Mouse (Mus musculus) frontal cortex, adult 2 months (tissue): ENCODE data around the gene Afap1. TPM values are rescaled to one million over a fixed set of nuclear protein-coding genes. Genes with fewer than 3 reads are reported as not detected.

ENCODE experiments used
- DNase-seq, 2 experiments: peaks; one replicate each; pipeline ENCODE4 v3.0.0; 2022; ENCODE audit warnings: low spot score in 1 of 2; ENCODE audit errors: extremely low spot score in 1 of 2
- polyA plus RNA-seq: library from polyadenylated mRNA; depleted of rRNA; stranded (reverse); fragments of >200 nt; gene quantifications from 2 replicates; pipeline ENCODE4 v1.2.3, GENCODE M21; 2012

Afap1 gene
- polyA plus RNA-seq, 1 experiment = 18.6 TPM

DNA sequence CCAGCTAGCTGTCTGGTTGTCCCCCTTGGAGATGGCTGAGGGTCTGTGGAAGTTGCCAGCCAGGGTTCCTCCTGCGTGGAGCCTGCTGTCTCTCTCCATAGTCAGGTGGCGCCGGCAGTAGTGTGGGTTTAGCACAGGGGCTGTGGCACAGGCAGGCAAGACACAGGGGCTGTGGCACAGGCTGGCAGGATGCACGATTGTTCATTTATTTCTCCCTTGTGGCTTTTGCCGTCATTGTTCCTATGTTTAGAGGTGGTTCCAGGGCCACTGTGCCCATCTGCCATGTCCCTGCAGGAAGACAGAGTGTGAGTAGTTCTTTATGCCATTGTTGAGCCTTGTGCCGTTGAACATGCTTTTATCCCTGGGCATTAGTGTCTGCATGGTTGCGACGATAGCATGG, 33.4 kb downstream of the Afap1 start:
- DNase-seq = no peak

DNA sequence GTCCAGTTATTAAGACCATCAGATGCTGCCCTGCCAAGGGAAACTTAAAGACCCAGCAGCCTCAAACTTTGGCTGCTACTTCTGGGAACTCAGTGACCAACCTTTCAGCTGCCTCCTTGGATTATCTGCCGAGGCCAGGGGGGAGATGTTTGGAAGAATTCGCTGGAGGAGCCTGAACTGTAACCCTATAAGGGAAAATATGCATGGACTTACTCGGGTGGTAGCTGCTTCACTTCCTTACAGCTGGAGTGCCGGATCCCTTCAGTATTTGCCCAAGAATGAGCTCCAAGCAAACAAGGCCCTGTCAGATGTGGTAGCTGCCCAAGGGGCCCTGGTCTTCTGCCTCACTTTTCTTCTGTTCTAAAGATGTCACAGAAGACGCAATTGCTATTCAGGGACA, 38.2 kb downstream of the Afap1 start:
- DNase-seq = no peak

DNA sequence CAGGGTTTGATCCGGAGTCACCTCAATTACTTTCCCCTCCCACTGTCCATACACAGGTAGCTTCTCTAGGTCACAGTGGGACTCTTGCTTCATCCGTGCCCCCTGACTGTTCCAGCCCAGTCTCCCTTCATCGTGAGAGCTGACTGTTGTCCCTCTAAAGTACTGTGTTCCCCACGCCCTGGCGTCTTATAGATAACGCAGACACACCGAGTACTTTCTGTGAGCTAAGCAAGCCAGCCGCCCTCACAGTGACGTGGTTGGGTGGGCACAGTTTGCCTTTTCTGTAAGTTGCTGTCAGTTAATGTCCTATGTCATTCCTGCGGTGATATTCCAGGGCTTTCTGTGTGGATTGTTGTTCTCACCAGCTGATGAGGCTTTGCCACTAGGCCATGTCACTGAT, 39.9 kb downstream of the Afap1 start:
- DNase-seq = no peak

GRCm38 (mm10) chr5:35935939-35936338, 42.8 kb downstream of the Afap1 start:
- DNase-seq = no peak

- DNase-seq = peak in 1 of 2 experiments; percentile 35
These were observed 45.4 kb downstream of the Afap1 start for GRCm38 (mm10) chr5:35938249-35939223.

DNA sequence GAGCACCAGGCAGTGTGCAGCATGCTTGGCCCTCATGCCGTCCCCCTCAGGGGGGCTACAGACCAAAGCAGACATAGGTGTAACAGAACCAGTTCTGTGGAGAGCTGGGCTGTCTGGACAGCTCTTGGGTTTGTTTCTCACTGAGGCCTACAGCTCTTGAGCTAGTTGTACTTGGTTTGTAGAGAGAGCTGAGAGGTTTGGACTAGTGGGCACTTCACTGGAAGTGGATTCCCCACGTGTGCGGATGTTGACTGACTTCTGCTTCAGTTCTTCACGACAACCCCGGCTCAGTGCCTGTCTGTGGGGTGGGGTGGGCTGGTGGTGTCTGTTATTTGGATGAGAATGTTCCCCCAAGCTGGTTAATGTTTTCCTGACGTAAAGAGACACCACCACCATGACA, 46.8 kb downstream of the Afap1 start:
- DNase-seq = no peak

GRCm38 (mm10) chr5:35943541-35943940, 50.4 kb downstream of the Afap1 start:
- no peak for DNase-seq

- DNase-seq = no peak
These were observed 53.7 kb downstream of the Afap1 start for GRCm38 (mm10) chr5:35946841-35947240.

- no peak for DNase-seq
These were observed 54.3 kb downstream of the Afap1 start for GRCm38 (mm10) chr5:35947427-35947826.

- DNase-seq = no peak
These were observed 55.3 kb downstream of the Afap1 start for GRCm38 (mm10) chr5:35948225-35948975.

- DNase-seq = no peak
These were observed 55.9 kb downstream of the Afap1 start for GRCm38 (mm10) chr5:35949061-35949460.

- DNase-seq = no peak
These were observed 57.4 kb downstream of the Afap1 start for GRCm38 (mm10) chr5:35950504-35950903.

DNA sequence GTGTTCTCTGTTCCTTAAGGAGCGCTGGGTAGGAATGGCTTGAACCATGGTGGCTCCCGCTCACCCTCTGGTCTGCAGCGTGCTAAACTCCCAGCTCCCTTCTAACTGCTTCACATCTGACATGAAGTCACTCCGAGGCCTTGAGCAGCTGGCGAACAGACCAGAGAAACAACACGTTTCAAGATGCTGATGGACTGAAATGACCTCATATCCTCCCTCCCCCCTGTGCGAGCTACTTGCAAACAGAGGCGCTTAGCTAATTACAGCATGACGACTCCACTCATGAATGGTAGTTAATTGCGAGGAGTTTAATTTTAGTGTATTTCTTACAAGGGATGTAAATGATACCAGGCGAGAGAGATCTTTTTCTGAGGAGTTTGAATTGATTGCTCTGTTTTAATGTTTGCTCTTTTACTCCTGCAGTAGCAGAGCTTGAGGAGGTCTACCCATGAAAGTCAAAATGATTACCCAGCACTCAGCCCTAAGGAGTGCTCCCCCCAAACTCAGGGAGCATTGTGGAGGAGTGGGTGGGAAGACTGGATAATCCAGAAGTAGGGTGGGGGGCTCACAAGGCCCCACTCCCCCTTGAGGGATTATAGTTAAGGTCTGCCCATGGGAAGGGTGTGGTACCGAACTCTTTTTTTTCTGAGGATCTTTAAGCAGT, 61.1 kb downstream of the Afap1 start:
- peak in 1 of 2 experiments; percentile 35 for DNase-seq

DNA sequence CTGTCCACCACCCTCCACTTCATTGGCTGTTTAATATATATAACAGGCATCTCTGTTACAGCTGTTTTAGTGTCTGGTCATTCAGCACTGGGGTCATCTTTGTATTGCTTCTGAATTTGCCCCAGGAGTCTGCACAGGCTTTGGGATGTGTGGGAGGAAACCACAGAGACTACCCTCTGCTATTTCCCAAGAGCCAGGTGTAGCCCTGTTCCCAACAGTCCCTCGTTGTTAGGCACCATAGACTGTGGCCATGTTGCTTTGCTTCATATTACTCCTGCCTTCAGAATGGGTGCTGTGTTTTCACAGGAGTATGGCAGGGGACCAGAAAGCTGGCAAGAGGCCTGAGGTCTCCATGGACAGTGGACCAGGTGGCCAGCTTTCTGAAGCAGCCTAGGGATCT, 63.1 kb downstream of the Afap1 start:
- no peak for DNase-seq

DNA sequence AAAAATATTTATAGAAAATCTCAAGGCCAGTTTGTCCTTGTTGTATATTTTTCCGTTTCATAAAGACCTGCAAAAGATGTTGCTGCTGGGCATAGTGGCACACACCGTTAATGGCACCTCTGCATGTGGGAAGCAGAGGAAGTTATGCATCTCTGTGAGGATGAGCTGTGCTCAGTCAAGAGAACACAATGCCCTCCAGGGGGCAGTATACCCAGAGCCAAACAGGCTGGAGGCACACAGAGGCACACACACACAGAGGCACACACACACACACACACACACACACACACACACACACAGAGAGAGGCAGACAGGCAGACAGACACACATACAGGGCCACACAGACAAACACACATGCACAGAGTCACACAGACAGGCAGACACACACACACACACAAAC, 65.6 kb downstream of the Afap1 start:
- no peak for DNase-seq

GRCm38 (mm10) chr5:35960168-35960567, 67.0 kb downstream of the Afap1 start:
- DNase-seq = no peak

GRCm38 (mm10) chr5:35961271-35961670, 68.2 kb downstream of the Afap1 start:
- DNase-seq = no peak

- no peak for DNase-seq
These were observed 70.5 kb downstream of the Afap1 start for GRCm38 (mm10) chr5:35963635-35964034.

DNA sequence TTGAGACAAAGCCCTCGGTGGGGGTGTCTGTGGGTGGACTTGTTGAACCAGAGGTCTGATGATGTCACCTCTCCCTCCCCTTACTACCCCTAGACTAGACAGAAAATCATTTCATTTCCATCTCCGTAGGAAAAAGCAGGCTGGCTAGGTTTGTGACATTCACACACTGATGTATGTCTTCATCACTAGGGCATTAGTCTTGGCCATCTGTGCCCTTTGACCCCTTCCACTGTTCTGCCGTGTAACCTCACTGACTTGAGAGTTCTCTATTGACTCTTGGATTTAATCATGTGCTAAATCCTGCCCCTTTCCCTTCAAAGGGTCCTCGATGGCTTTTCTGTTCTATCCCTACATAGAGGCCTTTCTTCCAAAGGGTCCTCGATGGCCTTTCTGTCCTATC, 71.9 kb downstream of the Afap1 start:
- no peak for DNase-seq

GRCm38 (mm10) chr5:35969857-35970256, 76.7 kb downstream of the Afap1 start:
- no peak for DNase-seq
